In genomic region chr1:93802771-93803170, GRCm38 (mm10) we compare ENCODE assay signal across 8 mouse cellular contexts. TPM values are rescaled to one million over a fixed set of nuclear protein-coding genes. Genes with fewer than 3 reads are reported as not detected.
DNase-seq lines count a peak whose midpoint lies in the region; ATAC-seq and TF ChIP-seq lines count a peak whose summit lies in the region.

No protein-coding gene starts in this region.

- no peak for TF ChIP-seq EP300 in heart, postnatal 0 days (IDR thresholded peaks at IDR 0.05; ENCODE audit: low read depth)

- H3K27me3 ChIP-seq in heart, postnatal 0 days (ENCODE audit: control insufficient read depth, insufficient read depth, low read length) = no peaks in the 10 kb centered on the region
- H3K27me3 ChIP-seq in midbrain, embryonic 15.5 days (replicated peaks) = no peaks in the 10 kb centered on the region

- ATAC-seq in heart, postnatal 0 days (ENCODE audit: insufficient read depth, low read depth) = no peak
- ATAC-seq in midbrain, embryonic 15.5 days (replicated peaks) = no peak

- H3K36me3 ChIP-seq in heart, postnatal 0 days (replicated peaks; ENCODE audit: control insufficient read depth, insufficient read depth, low read length) = peaks cover 37% of the 10 kb centered on the region
- H3K36me3 ChIP-seq in midbrain, embryonic 15.5 days (replicated peaks) = peaks cover 7% of the 10 kb centered on the region; the same call in 1 of the 2 replicates

- H3K9me3 ChIP-seq in heart, postnatal 0 days (replicated peaks; ENCODE audit: control insufficient read depth, low read length) = no peaks in the 10 kb centered on the region
- no peaks in the 10 kb centered on the region for H3K9me3 ChIP-seq in midbrain, embryonic 15.5 days

- peak overlapping the region; percentile 91; the same call in 1 of the 2 replicates for H3K4me2 ChIP-seq in heart, postnatal 0 days (ENCODE audit: low read depth, low read length)
- peak overlapping the region; percentile 78 for H3K4me2 ChIP-seq in midbrain, embryonic 15.5 days

- DNase-seq in heart, postnatal 0 days (ENCODE audit: low spot score) = no peak
- no peak for DNase-seq in heart, postnatal 14 days
- DNase-seq in c-Kit-positive CD71-positive TER-119-positive erythroid progenitor cells, embryonic 14.5 days (ENCODE audit: low spot score) = peak; percentile 60
- DNase-seq in induced T-regulatory cell, adult 2 months (ENCODE audit: low read depth) = peak; percentile 50
- DNase-seq in layer of hippocampus, adult 11-12 months (ENCODE audit: low spot score) = no peak
- no peak for DNase-seq in layer of hippocampus, adult 18-20 months (ENCODE audit: low spot score in 2 of 2)
- DNase-seq in B cell, adult 2 months = no peak

- H3K27ac ChIP-seq in heart, postnatal 0 days (ENCODE audit: low read depth) = no peak overlapping the region
- H3K27ac ChIP-seq in midbrain, embryonic 15.5 days = 0 out of 2 replicates have a peak overlapping the region, but pooled peaks have one; percentile 98

- 83% methylated on average over 5 of the region's 5 CpGs for WGBS in heart, postnatal 0 days
- 88% methylated on average over 5 of the region's 5 CpGs for WGBS in midbrain, embryonic 15.5 days

- H3K9ac ChIP-seq in heart, postnatal 0 days (replicated peaks; ENCODE audit: low read depth, low read length) = no peak overlapping the region
- H3K9ac ChIP-seq in midbrain, embryonic 15.5 days = no peak overlapping the region

- intact Hi-C loops in heart, postnatal 14 days (cut with DNase I) = loop anchor here (5.0 kb wide), 4 partner anchors 50 to 290 kb away; partner anchors contain the start of genes Atg4b, Farp2 and Thap4

- TF ChIP-seq CTCF in heart, postnatal 0 days (IDR thresholded peaks at IDR 0.05; ENCODE audit: low read depth) = no peak

- H3K4me3 ChIP-seq in heart, postnatal 0 days (ENCODE audit: low read depth, low read length) = peak overlapping the region; percentile 97; the same call in 1 of the 2 replicates
- peak overlapping the region; percentile 84 for H3K4me3 ChIP-seq in midbrain, embryonic 15.5 days

- peaks cover 27% of the 10 kb centered on the region for H3K4me1 ChIP-seq in heart, postnatal 0 days (ENCODE audit: control insufficient read depth, insufficient read depth)
- peaks cover 32% of the 10 kb centered on the region for H3K4me1 ChIP-seq in midbrain, embryonic 15.5 days

RNA-seq across cellular contexts. Expression of gene Ing5, which starts 1.0 kb away (rescaled TPM):
- 5.1 and 9.9 TPM in 2 replicates for total RNA-seq in heart, postnatal 0 days (2014; rRNA removed; ENCODE audit: low replicate concordance)
- polyA plus RNA-seq in heart, postnatal 0 days (2015; fragmentation: Nextera tagmentation; extraction: Ambion mirVana) = 5.8 and 6.4 TPM in 2 replicates
- 10 to 100 TPM in 1 of 2 experiments, 1 to 10 TPM in 1; 8.3 to 10.6 TPM for total RNA-seq in heart, postnatal 14 days (2021)
- 10.2 and 10.9 TPM in 2 replicates for polyA plus RNA-seq in midbrain, embryonic 15.5 days (2015; fragmentation: Nextera tagmentation; extraction: Ambion mirVana)
- total RNA-seq in layer of hippocampus, adult 18-20 months (2021) = 10 to 100 TPM; 12.6 to 14.7 TPM

RNA-seq across cellular contexts. Expression of gene Dtymk, which starts 1.0 kb away (rescaled TPM):
- total RNA-seq in heart, postnatal 0 days (2014; rRNA removed; ENCODE audit: low replicate concordance) = 45.6 and 58.7 TPM in 2 replicates
- 86.7 and 94.8 TPM in 2 replicates for polyA plus RNA-seq in heart, postnatal 0 days (2015; fragmentation: Nextera tagmentation; extraction: Ambion mirVana)
- total RNA-seq in heart, postnatal 14 days (2021) = 10 to 100 TPM; 33.0 to 33.9 TPM
- polyA plus RNA-seq in midbrain, embryonic 15.5 days (2015; fragmentation: Nextera tagmentation; extraction: Ambion mirVana) = 135 and 146 TPM in 2 replicates
- total RNA-seq in layer of hippocampus, adult 18-20 months (2021) = 10 to 100 TPM; 54.2 to 54.8 TPM

RNA-seq across cellular contexts. Expression of gene D2hgdh, which starts 21.9 kb away (rescaled TPM):
- 23.8 and 32.0 TPM in 2 replicates for total RNA-seq in heart, postnatal 0 days (2014; rRNA removed; ENCODE audit: low replicate concordance)
- polyA plus RNA-seq in heart, postnatal 0 days (2015; fragmentation: Nextera tagmentation; extraction: Ambion mirVana) = 13.9 and 15.4 TPM in 2 replicates
- 10 to 100 TPM; 29.3 to 29.5 TPM for total RNA-seq in heart, postnatal 14 days (2021)
- 18.1 and 18.7 TPM in 2 replicates for polyA plus RNA-seq in midbrain, embryonic 15.5 days (2015; fragmentation: Nextera tagmentation; extraction: Ambion mirVana)
- 10 to 100 TPM; 15.8 to 17.9 TPM for total RNA-seq in layer of hippocampus, adult 18-20 months (2021)

RNA-seq across cellular contexts. Expression of gene Thap4, which starts 48.1 kb away (rescaled TPM):
- total RNA-seq in heart, postnatal 0 days (2014; rRNA removed; ENCODE audit: low replicate concordance) = 57.2 and 81.4 TPM in 2 replicates
- polyA plus RNA-seq in heart, postnatal 0 days (2015; fragmentation: Nextera tagmentation; extraction: Ambion mirVana) = 53.9 and 56.7 TPM in 2 replicates
- 10 to 100 TPM; 60.5 to 73.5 TPM for total RNA-seq in heart, postnatal 14 days (2021)
- polyA plus RNA-seq in midbrain, embryonic 15.5 days (2015; fragmentation: Nextera tagmentation; extraction: Ambion mirVana) = 54.7 and 56.8 TPM in 2 replicates
- total RNA-seq in layer of hippocampus, adult 18-20 months (2021) = 10 to 100 TPM; 35.7 to 37.6 TPM

RNA-seq across cellular contexts. Expression of gene Atg4b, which starts 51.5 kb away (rescaled TPM):
- total RNA-seq in heart, postnatal 0 days (2014; rRNA removed; ENCODE audit: low replicate concordance) = 22.3 and 47.8 TPM in 2 replicates
- polyA plus RNA-seq in heart, postnatal 0 days (2015; fragmentation: Nextera tagmentation; extraction: Ambion mirVana) = 50.3 and 61.1 TPM in 2 replicates
- total RNA-seq in heart, postnatal 14 days (2021) = 10 to 100 TPM; 40.9 to 41.8 TPM
- polyA plus RNA-seq in midbrain, embryonic 15.5 days (2015; fragmentation: Nextera tagmentation; extraction: Ambion mirVana) = 107 and 108 TPM in 2 replicates
- total RNA-seq in layer of hippocampus, adult 18-20 months (2021) = 10 to 100 TPM; 79.1 to 81.4 TPM

Comparison
In these comparisons a context has a peak if more than half of its experiments do, and no peak if none do; other contexts are left out.
1. DNase-seq: peak in c-Kit-positive CD71-positive TER-119-positive erythroid progenitor cells, embryonic 14.5 days (single experiment) and induced T-regulatory cell, adult 2 months (single experiment); none in heart, postnatal 0 days (single experiment), heart, postnatal 14 days (0 of 2), layer of hippocampus, adult 11-12 months (single experiment), layer of hippocampus, adult 18-20 months (0 of 2) and B cell, adult 2 months (0 of 2).